Mouse (Mus musculus) adrenal gland, postnatal 0 days (tissue): Measurements from ENCODE around the gene Ensa. TPM values are rescaled to one million over a fixed set of nuclear protein-coding genes. Genes with fewer than 3 reads are reported as not detected.

Experiments
- polyA plus RNA-seq: library from polyadenylated mRNA; unstranded; fragments of >200 nt; fragmentation: Nextera tagmentation; extraction: Ambion mirVana; gene quantifications from 2 replicates; pipeline ENCODE4 v1.2.1, GENCODE M21; 2015

Ensa gene
- 65.8 and 73.1 TPM in 2 replicates for polyA plus RNA-seq

DNA sequence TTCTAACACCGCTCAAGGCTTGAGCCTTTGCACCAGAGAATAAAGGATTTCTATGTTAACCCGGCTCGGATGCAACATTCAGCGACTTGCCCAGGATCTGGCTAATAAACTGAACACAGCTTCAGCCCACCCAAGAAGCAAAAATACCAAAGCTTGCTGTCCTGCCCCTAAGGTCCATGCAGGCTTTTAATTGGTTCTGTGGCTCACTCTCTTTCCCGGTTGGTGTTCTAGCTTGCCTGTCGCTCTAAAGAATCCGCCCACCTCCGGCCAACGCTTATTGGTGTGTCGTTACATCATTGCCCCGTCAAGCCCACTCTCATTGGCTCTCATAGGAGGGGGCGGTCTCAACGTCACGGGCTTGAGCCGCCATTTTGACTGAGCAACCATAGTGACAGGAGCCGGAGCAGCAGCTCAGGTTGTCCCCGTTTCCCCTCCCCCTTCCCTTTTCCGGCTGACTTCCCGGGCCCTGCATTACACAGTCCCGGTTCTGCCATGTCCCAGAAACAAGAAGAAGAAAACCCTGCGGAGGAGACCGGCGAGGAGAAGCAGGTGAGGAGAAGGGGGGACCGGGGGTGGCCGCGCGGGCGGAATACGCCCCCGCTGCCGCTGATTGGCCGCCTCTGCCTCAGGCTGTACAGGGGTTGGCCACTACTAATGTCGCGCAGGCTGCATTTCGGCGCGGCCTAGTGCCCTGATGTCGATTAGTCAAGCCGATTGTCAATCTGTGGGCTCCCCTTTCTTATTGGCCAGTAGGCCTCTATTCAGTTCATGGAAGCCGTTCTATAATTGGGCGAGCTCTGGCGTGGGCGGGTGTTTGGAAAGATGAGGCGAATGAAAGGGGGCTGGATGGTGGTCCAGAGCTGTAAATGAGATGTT is at the start of gene Ensa:
Gene Ensa, plus strand, starts transcription at position 366 of the 876 bp plus-strand sequence.

DNA sequence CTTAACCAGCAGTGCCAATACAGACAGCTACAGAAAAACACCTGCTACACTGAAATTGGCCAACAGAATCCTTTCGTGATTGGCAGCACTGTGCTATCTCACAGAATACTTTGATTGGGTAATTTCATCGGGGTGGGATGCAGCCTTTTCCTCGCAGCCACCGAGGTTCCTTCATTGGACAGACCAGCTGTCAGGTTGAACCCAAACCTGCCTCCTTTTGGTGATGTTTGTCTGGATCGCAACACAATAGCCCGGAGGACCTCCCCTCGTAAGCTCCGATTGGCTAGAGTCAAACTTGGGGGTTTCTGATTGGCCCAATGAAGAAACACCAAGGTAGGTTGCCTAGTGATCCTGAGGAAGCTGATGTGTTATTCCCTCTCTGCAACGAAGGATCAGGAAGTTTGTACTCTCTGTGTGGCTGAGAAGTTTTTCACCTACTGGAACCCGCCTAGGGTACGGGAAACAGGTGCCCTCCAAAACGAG is 36.1 kb upstream of the Ensa start, which contains the start of gene Golph3l:
Gene Golph3l, plus strand, starts transcription at position 331 of the 483 bp plus-strand sequence.

DNA sequence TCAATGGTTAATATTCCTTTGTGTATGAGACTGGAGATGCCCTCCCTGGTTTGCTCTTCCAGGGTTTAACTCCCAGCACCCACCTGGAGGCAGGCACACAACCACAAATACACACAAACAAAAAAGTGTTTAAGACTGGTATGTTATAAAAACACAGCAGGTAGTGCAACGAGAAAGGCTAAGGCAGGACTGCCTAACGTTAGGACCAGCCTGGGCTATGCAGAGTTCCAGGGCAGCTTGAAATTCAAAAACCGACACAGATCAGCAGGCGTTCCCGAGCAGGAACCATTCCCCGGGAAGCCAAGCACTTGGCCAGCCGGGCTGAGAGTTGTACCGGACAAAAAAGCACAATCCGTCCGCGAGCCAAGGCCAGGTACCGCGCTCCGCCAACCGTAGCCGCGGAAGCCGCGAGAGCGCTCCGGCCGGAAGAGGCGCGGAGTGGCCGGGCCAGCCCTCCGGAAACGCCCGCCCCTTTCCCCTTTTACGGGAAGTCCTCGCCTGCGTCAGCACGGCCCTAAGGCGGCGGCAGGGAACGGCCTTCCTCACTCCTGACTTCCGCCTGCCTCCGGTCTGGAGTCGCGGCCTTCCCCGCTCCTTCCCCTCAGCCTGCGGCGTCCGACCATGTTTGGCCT is 33.6 kb downstream of the Ensa start, which contains the start of gene Mcl1:
Gene Mcl1, plus strand, starts transcription at position 553 of the 632 bp plus-strand sequence.

Other genes starting within 250 kb of the Ensa start
- not detected in 2 replicates for gene 4930558C23Rik, start 222.2 kb upstream of the Ensa start, polyA plus RNA-seq
- gene Arnt, start 190.6 kb upstream of the Ensa start, polyA plus RNA-seq: 15.7 and 19.9 TPM in 2 replicates
- gene Ctsk, start 125.7 kb upstream of the Ensa start, polyA plus RNA-seq: 22.2 and 44.4 TPM in 2 replicates
- gene Ctss, start 98.2 kb upstream of the Ensa start, polyA plus RNA-seq: 61.3 and 65.8 TPM in 2 replicates
- gene Hormad1, start 65.3 kb upstream of the Ensa start, polyA plus RNA-seq: 0.11 TPM in 1 of 2 replicates, not detected in the other
- 31.9 and 34.9 TPM in 2 replicates for gene Golph3l, start 36.1 kb upstream of the Ensa start, polyA plus RNA-seq
- gene Mcl1, start 33.8 kb downstream of the Ensa start, polyA plus RNA-seq: 79.8 and 89.8 TPM in 2 replicates
- gene Adamtsl4, start 62.9 kb downstream of the Ensa start, polyA plus RNA-seq: 9.6 and 14.0 TPM in 2 replicates
- 338 and 413 TPM in 2 replicates for gene Ecm1, start 114.6 kb downstream of the Ensa start, polyA plus RNA-seq
- gene Tars2, start 135.2 kb downstream of the Ensa start, polyA plus RNA-seq: 23.1 and 33.9 TPM in 2 replicates
- 15.8 and 21.5 TPM in 2 replicates for gene Rprd2, start 193.9 kb downstream of the Ensa start, polyA plus RNA-seq
- 12.8 and 15.7 TPM in 2 replicates for gene Prpf3, start 230.9 kb downstream of the Ensa start, polyA plus RNA-seq
- 417 and 460 TPM in 2 replicates for gene Mrps21, start 246.5 kb downstream of the Ensa start, polyA plus RNA-seq